Mouse (Mus musculus) liver, embryonic 12.5 days (tissue): ENCODE measurements at regions not wholly inside any gene's neighbourhood (a gene's known extent, or its start where the extent isn't known, plus 50 kb on each side); places are given as distances from the start of the nearest gene placed in this dataset.

Source experiments
- ATAC-seq: fragments of 200-750 bp; cut with Nextera tagmentation; 2 replicates; pipeline ENCODE4 v1.8.0; 2017; ENCODE audit warnings: moderate number of reproducible peaks, mild to moderate bottlenecking, moderate library complexity
- H3K27ac ChIP-seq: fragments of 300-500 bp; sonication (generic); 2 replicates; pipeline ENCODE4 v1.5.1; 2016; ENCODE audit warnings: mild to moderate bottlenecking
- H3K27me3 ChIP-seq: fragments of 300-500 bp; sonication (generic); replicated peaks from 2 replicates; pipeline ENCODE4 v1.6.1; 2016; ENCODE audit warnings: mild to moderate bottlenecking, moderate library complexity
- H3K36me3 ChIP-seq: fragments of 300-500 bp; sonication (generic); 2 replicates; pipeline ENCODE4 v1.6.1; 2016; ENCODE audit warnings: mild to moderate bottlenecking, moderate library complexity
- H3K4me1 ChIP-seq: fragments of 300-500 bp; sonication (generic); 2 replicates; pipeline ENCODE4 v1.6.1; 2016
- H3K4me2 ChIP-seq: fragments of 300-500 bp; sonication (generic); 2 replicates; pipeline ENCODE4 v1.6.1; 2016; ENCODE audit warnings: mild to moderate bottlenecking, moderate library complexity
- H3K4me3 ChIP-seq: fragments of 300-500 bp; sonication (generic); 2 replicates; pipeline ENCODE4 v1.5.1; 2016; ENCODE audit warnings: mild to moderate bottlenecking, moderate library complexity
- H3K9ac ChIP-seq: fragments of 300-500 bp; sonication (generic); 2 replicates; pipeline ENCODE4 v1.6.1; 2016; ENCODE audit warnings: mild to moderate bottlenecking, moderate library complexity
- H3K9me3 ChIP-seq: fragments of 300-500 bp; sonication (generic); replicated peaks from 2 replicates; pipeline ENCODE4 v1.6.1; 2016; ENCODE audit warnings: mild to moderate bottlenecking, moderate library complexity
- WGBS: fragments of 180-500 bp; shearing (Covaris S2); methylation state at CpG from one replicate; pipeline ENCODE4 v1.1.7; 2016; ENCODE audit not compliant: insufficient replicate concordance; 5-methylcytosine and 5-hydroxymethylcytosine counted together

DNA sequence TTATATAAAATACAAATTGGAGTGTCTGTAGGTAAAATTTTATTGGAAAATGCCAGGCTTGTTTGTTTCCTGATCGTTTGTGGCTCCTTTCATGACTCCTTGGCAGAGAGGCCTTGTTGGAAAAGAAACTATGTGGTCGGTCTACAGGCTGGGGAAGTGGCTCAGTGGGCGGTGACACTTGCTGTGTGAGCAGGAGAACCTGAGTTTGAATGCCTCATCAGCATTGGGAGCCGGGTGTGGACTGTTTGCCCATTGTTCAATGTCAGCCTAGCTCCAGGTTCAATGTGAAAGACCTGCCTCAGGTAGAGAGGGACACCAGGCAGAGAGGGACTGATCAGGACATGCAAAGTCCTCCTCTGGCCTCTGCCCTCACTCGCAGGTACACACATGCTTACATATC is 235.4 kb downstream of the Tle3 start:
- no peak overlapping the region for H3K9ac ChIP-seq
- WGBS: 58% methylated on average over 5 of the region's 5 CpGs
- no peaks in the 10 kb centered on the region for H3K36me3 ChIP-seq
- no peak for ATAC-seq
- no peaks in the 10 kb centered on the region for H3K9me3 ChIP-seq
- H3K4me2 ChIP-seq: no peak overlapping the region
- peaks cover 24% of the 10 kb centered on the region for H3K27me3 ChIP-seq
- no peak overlapping the region for H3K27ac ChIP-seq
- H3K4me1 ChIP-seq: no peaks in the 10 kb centered on the region
- H3K4me3 ChIP-seq: no peak overlapping the region

DNA sequence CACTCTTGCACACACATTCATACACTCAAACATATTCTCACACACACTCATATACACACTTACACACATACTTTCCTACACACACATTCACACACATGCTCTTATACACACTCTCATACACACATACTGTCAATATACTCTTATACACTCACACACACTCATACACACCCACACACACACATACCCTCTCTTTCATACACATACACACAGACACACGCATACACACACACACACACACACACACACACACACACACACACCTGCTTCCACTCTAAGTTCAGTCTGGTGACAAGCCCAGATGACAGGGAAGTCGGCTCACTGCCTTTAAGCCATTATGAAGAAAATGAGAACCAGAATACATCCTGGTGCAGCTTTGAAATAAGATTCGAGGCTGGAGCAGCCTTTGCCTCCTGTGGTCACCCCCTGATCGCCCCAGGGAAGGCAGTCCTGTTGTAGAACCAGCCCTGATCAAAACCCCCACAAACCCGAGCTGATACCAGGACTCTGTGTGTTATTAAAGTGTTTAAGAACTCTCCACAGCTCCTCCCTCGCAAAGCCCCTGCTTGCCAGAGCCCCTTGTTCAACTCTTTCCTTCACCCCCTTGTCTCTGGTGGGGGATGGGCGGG is 230.3 kb downstream of the Tle3 start:
- H3K27ac ChIP-seq: no peak overlapping the region
- no peaks in the 10 kb centered on the region for H3K9me3 ChIP-seq
- ATAC-seq: no peak
- H3K27me3 ChIP-seq: peaks cover 12% of the 10 kb centered on the region
- no peaks in the 10 kb centered on the region for H3K36me3 ChIP-seq
- no peak overlapping the region for H3K4me2 ChIP-seq
- H3K4me3 ChIP-seq: no peak overlapping the region
- H3K9ac ChIP-seq: no peak overlapping the region
- WGBS: 45% methylated on average over 7 of the region's 7 CpGs
- no peaks in the 10 kb centered on the region for H3K4me1 ChIP-seq

DNA sequence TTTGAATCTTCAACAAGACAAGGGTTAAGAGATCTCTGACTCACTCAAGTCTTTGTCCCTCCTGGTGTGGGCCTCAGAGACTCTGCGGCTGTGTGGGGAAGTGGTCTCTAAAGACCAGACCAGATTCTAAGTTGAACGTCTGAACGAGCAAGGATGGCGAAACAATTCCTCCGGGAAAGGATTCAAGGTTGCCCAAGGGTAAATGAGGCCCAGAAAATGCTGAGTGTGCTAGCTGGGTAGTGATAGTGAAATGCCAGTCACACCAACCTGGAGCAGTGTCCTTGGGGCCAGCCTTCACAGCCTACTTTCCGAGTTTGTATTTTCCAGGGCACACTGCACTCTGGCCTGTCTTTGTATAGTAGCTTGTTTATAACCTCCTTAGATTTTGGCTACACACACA is 229.7 kb downstream of the Tle3 start:
- H3K27ac ChIP-seq: no peak overlapping the region
- no peak overlapping the region for H3K9ac ChIP-seq
- H3K9me3 ChIP-seq: no peaks in the 10 kb centered on the region
- no peaks in the 10 kb centered on the region for H3K4me1 ChIP-seq
- WGBS: 63% methylated on average over 6 of the region's 6 CpGs
- H3K27me3 ChIP-seq: peaks cover 18% of the 10 kb centered on the region
- ATAC-seq: no peak
- H3K4me3 ChIP-seq: no peak overlapping the region
- H3K4me2 ChIP-seq: no peak overlapping the region
- no peaks in the 10 kb centered on the region for H3K36me3 ChIP-seq

DNA sequence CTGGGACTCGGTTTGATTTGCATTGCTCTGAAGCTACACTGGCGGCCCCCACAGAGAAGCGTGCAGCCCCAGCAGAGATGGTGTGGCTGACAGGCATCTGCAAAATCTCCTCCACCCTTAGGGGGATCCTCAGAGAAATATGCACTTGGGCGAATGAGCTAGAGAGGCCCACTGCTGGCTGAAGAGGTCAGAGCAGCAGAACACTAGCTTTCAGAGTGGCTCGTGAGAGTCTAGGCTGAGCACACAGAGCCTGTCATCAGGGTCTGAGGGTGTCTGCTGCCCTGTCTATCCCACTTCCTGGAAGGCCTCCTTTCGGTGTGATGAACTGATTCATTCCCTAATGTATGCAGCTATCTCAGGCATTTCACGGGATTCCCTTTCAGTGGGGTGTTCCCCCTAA is 225.1 kb downstream of the Tle3 start:
- Histone ChIP-seq H3K4me3 (no peak overlapping the region), H3K4me2 (no peak overlapping the region), H3K27me3 (peaks cover 43% of the 10 kb centered on the region), H3K4me1 (no peaks in the 10 kb centered on the region), H3K9me3 (no peaks in the 10 kb centered on the region), H3K9ac (no peak overlapping the region), H3K36me3 (no peaks in the 10 kb centered on the region), H3K27ac (no peak overlapping the region)
- 12% methylated on average over 7 of the region's 7 CpGs for WGBS
- no peak for ATAC-seq

DNA sequence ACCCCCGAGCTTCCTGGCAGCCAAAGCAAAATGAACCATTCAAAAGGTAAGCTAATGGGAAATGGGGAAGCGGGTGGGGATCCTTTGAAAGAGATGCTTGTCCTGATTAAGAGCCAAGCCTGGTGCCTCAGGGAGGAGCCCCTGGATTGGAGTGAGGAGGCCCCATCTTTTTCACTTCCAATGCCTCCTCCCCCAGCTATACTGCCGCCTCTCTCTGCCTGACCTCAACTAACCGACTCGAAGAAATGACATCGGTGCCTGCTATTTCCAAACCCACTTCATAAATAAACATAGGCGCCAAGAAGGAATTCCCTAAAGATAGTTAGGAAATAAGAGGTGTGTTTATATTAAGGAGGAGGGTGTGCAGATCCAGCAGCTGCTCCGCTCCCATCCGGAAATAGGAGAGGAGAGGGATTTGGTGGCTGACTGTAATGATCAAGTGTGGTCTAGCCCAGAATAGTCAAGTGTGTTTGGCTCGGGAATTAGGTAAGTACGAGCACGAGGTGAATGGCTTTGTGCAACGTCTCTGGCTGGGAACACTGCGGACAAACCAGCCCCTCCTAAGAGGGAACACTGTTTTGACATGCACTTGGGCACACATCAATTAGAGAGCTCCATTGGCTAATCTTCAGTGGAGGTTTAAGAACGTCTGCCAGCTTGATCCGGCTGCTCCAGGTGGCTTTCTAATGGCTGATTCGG is 224.4 kb downstream of the Tle3 start:
- WGBS: 37% methylated on average over 17 of the region's 17 CpGs
- H3K27me3 ChIP-seq: peaks cover 43% of the 10 kb centered on the region
- H3K27ac ChIP-seq: no peak overlapping the region
- H3K9me3 ChIP-seq: no peaks in the 10 kb centered on the region
- H3K4me2 ChIP-seq: no peak overlapping the region
- H3K4me3 ChIP-seq: no peak overlapping the region
- no peaks in the 10 kb centered on the region for H3K36me3 ChIP-seq
- H3K4me1 ChIP-seq: no peaks in the 10 kb centered on the region
- ATAC-seq: no peak
- H3K9ac ChIP-seq: no peak overlapping the region

DNA sequence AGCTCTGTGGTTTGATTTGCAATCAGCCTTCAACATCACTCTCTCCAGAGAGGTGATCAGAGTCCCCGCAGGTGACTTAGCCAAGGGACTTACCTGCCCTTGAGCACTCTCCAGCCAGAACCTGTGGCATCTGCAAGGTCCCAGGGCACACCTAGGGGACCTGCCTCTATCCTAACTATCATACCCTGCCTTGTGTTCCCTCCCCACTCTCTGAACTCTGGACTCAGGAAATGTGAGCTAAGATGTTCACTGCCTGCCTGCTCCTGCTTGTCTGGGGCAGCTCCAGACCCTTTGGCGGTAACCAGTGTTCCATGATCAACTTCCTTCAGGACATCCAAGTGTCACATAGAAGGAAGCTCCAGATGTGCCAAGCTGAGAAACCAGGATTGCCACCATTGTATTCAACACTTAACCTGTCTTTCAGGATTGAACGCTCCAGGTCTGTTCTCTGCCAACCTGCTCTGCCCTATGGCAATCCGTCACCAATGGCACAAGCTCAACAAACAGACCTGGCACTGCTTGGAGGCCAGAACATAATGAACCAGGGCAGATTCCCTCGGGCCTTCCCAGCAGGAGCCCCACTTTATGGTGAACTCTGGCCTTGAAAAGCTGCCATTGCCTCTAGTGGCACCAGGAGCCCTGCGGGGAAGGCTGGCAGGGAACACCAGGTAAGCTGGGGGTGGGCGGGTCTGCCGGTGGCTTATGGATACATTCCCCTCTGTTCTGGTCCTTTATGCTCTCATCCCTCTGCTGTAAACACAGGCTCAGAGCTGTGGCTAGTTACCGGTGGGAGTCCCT is 223.2 kb downstream of the Tle3 start:
- 56% methylated on average over 9 of the region's 9 CpGs for WGBS
- Histone ChIP-seq H3K9me3 (no peaks in the 10 kb centered on the region), H3K4me3 (no peak overlapping the region), H3K9ac (no peak overlapping the region), H3K27ac (no peak overlapping the region), H3K4me2 (no peak overlapping the region), H3K27me3 (peaks cover 43% of the 10 kb centered on the region), H3K36me3 (no peaks in the 10 kb centered on the region), H3K4me1 (no peaks in the 10 kb centered on the region)
- no peak for ATAC-seq

DNA sequence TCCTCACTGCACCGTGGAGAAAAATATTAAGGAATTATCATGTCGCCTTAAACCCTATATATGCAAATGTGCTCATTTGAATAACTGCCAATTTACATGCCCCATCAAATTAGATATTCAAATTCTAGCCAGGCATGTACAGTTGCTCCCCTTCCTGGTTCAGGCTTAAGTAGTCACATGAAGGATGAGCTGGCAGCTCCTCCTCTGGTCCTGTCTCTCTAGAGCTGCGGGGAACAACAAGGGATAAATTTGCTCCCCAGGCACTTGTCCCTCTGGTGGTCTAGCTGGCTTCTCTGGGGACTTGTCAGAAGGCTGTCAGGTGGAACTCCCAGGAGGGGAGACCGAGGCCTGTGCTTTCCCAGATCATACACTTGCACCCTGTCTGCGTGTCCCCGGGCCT is 221.8 kb downstream of the Tle3 start:
- 63% methylated on average over 6 of the region's 6 CpGs for WGBS
- no peaks in the 10 kb centered on the region for H3K4me1 ChIP-seq
- no peak overlapping the region for H3K27ac ChIP-seq
- H3K9ac ChIP-seq: no peak overlapping the region
- no peak for ATAC-seq
- no peak overlapping the region for H3K4me3 ChIP-seq
- H3K4me2 ChIP-seq: no peak overlapping the region
- H3K9me3 ChIP-seq: no peaks in the 10 kb centered on the region
- peaks cover 42% of the 10 kb centered on the region for H3K27me3 ChIP-seq
- no peaks in the 10 kb centered on the region for H3K36me3 ChIP-seq

DNA sequence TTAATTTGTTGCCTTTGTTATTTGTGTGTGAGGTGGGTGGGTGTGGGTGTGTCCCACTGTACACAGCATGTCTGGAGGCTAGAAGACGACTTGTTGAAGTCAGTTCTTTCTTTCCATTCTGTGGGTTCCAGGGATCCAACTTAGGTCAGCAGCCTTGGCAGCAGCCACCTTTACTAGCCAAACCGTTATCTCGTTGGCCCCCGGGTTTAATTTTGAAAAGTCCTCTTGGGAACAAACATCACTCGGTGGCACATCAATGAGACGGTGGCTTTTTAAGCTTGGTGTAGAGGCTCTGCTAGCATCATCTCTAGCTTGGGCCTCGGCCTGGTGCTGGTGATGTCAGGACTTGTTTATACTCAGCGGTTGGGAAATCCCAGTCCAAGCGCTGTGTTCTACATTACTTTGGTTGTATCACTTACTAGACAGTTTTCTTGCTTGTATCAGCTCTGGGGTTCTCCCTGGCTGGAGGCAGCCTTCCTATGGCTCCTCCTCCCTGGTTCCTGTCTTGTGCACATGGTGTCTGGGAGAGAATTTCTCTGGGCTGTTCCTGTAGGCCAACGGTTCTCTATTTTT is 217.6 kb downstream of the Tle3 start:
- ATAC-seq: no peak
- H3K36me3 ChIP-seq: no peaks in the 10 kb centered on the region
- no peak overlapping the region for H3K9ac ChIP-seq
- H3K27me3 ChIP-seq: peaks cover 13% of the 10 kb centered on the region
- H3K4me1 ChIP-seq: no peaks in the 10 kb centered on the region
- WGBS: 70% methylated on average over 10 of the region's 10 CpGs
- no peak overlapping the region for H3K27ac ChIP-seq
- no peak overlapping the region for H3K4me2 ChIP-seq
- H3K9me3 ChIP-seq: no peaks in the 10 kb centered on the region
- no peak overlapping the region for H3K4me3 ChIP-seq

DNA sequence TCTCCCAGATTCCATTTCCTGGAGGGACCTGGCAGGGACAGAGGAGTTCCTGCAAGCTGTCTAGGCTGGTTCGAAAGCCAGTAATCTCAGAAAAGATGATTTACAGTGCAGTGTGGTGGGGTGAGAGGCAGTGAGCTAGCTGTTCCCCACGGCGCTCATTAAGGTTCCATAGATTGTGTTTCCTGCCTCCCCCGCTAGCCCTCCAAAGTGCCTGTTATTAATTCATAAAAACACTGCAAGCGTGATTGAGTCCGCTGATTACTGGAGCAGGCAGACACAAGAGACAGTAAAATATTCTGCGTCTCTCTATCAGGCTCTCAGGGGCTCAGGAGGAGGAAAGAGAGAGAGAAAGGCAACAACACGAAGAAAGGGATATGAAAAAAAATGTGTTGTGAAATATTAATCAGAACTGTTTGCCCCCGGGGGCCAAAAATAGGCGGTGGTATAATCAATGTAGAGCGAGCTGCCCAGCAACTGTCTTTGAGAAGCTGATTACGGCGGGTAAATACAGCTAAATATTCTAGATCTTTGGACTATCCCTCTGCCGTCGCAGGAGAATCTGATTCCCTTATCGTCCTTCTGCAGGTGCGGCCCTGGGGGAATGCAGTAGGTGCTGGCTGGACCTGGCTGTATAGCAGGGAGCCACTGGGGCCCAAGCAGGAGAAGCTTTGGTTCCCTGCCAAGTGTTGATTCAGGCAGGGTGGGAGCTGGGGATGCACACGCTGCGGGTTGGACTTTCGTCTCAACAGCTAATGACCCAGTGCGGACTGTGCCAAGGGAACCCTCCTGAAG is 211.3 kb downstream of the Tle3 start:
- no peaks in the 10 kb centered on the region for H3K4me1 ChIP-seq
- H3K36me3 ChIP-seq: no peaks in the 10 kb centered on the region
- no peak overlapping the region for H3K27ac ChIP-seq
- no peaks in the 10 kb centered on the region for H3K9me3 ChIP-seq
- no peak overlapping the region for H3K4me2 ChIP-seq
- peaks cover 5% of the 10 kb centered on the region; the same call in 1 of the 2 replicates for H3K27me3 ChIP-seq
- no peak for ATAC-seq
- no peak overlapping the region for H3K9ac ChIP-seq
- no peak overlapping the region for H3K4me3 ChIP-seq
- 71% methylated on average over 21 of the region's 21 CpGs for WGBS

DNA sequence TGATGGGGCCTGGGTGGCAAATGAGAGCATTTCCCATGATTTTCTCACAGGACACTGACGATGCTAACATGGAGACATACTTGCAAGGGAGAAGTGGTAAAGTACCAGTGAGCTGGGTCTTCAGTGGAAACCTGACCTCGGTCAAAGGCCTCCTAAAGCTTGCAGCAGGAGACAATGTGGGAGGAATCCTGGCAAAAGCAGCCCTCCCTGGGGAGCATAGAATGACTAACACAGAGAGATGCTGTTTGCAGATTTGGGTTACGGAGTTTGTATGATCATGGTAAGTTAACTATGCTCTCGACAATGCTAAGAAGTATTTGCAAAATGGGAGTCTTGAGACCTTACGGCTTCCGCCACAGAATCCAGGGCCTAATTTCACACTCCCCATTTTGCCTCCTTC is 208.9 kb downstream of the Tle3 start:
- Histone ChIP-seq H3K4me3 (no peak overlapping the region), H3K36me3 (no peaks in the 10 kb centered on the region)
- WGBS: 70% methylated on average over 6 of the region's 6 CpGs

DNA sequence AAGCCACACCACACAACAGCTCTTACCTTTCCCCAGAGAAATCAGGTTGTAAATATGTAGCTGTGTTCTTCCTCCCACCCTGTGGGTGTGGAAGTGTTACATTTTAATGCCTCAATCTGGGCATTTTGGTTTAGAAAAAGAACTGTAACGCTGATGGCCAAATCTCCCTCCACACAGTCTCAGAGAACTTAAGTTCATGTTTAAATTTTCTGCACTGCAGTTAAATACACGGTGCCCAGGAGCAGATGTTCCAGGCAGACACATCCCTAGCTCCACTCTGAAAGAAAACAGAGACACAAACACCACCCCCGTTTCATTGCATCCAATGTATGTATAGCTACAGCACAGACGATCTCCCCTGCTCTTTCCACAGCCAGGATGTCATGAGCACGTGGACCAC is 206.1 kb downstream of the Tle3 start:
- no peaks in the 10 kb centered on the region; the same call in 1 of the 2 replicates for H3K27me3 ChIP-seq
- 73% methylated on average over 5 of the region's 5 CpGs for WGBS
- no peak overlapping the region for H3K9ac ChIP-seq
- ATAC-seq: no peak
- H3K4me1 ChIP-seq: no peaks in the 10 kb centered on the region
- no peak overlapping the region for H3K4me3 ChIP-seq
- no peaks in the 10 kb centered on the region for H3K36me3 ChIP-seq
- H3K9me3 ChIP-seq: no peaks in the 10 kb centered on the region
- H3K4me2 ChIP-seq: no peak overlapping the region
- no peak overlapping the region for H3K27ac ChIP-seq

More for the DNA sequence above, 208.9 kb downstream of the Tle3 start:
- Histone ChIP-seq H3K4me1 (no peaks in the 10 kb centered on the region), H3K9me3 (no peaks in the 10 kb centered on the region), H3K4me2 (no peak overlapping the region), H3K27ac (no peak overlapping the region), H3K27me3 (no peaks in the 10 kb centered on the region), H3K9ac (no peak overlapping the region)
- no peak for ATAC-seq
